Mouse (Mus musculus) Patski (cell line): Measurements from ENCODE around the gene Cntn4. TPM values are rescaled to one million over a fixed set of nuclear protein-coding genes. Genes with fewer than 3 reads are reported as not detected.

Experiments
- ATAC-seq: fragments of 100-300 bp; one replicate; pipeline ENCODE4 v1.8.0; 2021
- CTCF ChIA-PET: fragments of 350-600 bp; sonication (Branson Sonifier 250); formaldehyde crosslinking; loops from one replicate; lab custom pipeline; 2022; ENCODE audit warnings: inconsistent platforms; lab: Charles Lee
- POLR2A ChIA-PET: fragments of 350-600 bp; sonication (Branson Sonifier 250); formaldehyde crosslinking; loops from one replicate; lab custom pipeline; 2022; ENCODE audit warnings: antibody characterized with exemption, inconsistent platforms; lab: Charles Lee
- DNase-seq: peaks from one replicate; pipeline ENCODE4 v3.0.0-alpha.2; 2011; ENCODE audit warnings: low read depth, low spot score
- H3K27me3 ChIP-seq: fragments of 371-371 bp; one replicate; pipeline ENCODE4 v1.5.1; 2021
- CTCF ChIP-seq: fragments of 100-300 bp; IDR thresholded peaks from one replicate; pipeline ENCODE4 v1.5.1; 2021
- in situ Hi-C: fragments of 300-500 bp; cut with MboI; formaldehyde crosslinking; loops from 3 replicates; pipeline ENCODE4 v1.11.1; 2018; ENCODE audit warnings: low pct_unique_long_range_greater_than_20kb, mixed read lengths
- polyA plus RNA-seq: library from polyadenylated mRNA; unstranded; gene quantifications from one replicate; pipeline ENCODE4 v1.2.3, GENCODE M21; 2021

The Cntn4 gene
- polyA plus RNA-seq, 1 experiment from 2014 or later: 0.06 TPM

DNA sequence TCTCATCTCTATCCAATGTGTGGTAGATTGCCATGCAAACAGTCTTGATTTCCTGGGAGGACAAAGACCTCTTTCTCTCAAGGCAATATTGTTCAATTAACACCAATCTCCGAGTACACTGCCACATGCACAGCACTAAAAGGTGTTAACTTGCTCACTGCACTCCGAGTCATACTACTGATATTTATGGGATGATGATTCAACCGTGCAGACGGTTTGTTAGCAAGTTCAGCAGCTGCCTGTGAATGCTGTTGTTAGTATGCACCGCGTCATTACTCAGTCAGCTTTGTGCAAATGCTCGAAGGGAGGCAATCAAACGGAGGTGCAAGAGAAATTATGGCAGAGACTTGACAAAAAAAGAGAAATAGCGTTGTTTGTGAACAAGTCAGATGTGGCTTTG is 826.5 kb downstream of the Cntn4 start:
- DNase-seq: no peak
- no peak for TF ChIP-seq CTCF
- no peak for ATAC-seq
- CTCF ChIA-PET: no interaction called here
- POLR2A ChIA-PET: no interaction called here
- in situ Hi-C loops: no loop called here
- H3K27me3 ChIP-seq: no peaks in the 10 kb centered on the region

DNA sequence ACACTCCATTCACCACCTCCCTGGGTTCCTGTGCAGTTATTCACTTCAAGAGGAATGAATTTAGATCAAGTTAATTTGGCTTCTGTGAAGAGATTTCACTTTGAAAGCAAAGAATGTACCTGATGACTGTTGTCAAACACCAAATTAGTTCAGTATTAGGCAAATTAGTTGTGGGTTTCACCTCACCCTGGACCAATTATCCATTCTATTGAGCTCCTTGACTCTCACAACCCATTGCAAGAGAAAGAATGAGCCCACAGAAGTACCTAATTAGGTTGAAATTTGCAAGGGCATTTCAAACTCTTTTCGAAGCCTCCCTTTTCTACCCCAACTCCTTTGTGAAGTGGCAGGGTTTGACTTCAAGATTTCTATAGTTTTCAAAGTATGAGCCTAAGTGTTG is 842.9 kb downstream of the Cntn4 start:
- DNase-seq: no peak
- CTCF ChIA-PET: interaction anchor here (1.2 kb wide), 1 partner anchor 10 kb away, joined by 3 read pairs; no protein-coding TSS in a partner anchor
- ATAC-seq: no peak
- POLR2A ChIA-PET: no interaction called here
- no peak for TF ChIP-seq CTCF
- in situ Hi-C loops: no loop called here
- peaks cover 12% of the 10 kb centered on the region for H3K27me3 ChIP-seq

DNA sequence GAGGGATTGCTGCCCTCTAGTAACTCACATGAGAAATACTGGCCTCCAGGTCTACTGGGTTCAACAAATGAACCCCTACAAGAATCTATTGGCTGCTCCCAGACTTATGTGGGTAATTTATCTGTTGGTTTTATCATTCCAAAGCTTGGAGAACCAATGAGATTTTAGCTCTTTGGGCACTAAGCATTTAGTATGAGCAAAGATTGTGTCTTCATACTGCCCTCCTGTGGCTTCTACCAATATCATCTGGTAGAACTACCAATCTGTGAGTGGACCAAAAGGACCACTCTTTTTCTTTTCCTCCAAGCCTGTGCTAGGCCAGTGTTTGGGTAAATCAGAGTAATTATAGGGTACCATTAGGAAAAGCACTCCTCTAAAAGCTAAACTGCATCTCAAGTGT is 866.0 kb downstream of the Cntn4 start:
- POLR2A ChIA-PET: no interaction called here
- TF ChIP-seq CTCF: peak; percentile 41
- DNase-seq: no peak
- in situ Hi-C loops: no loop called here
- H3K27me3 ChIP-seq: peaks cover 3% of the 10 kb centered on the region
- CTCF ChIA-PET: interaction anchor here (1.2 kb wide), 1 partner anchor 322 kb away, joined by 3 read pairs; no protein-coding TSS in a partner anchor
- ATAC-seq: no peak

DNA sequence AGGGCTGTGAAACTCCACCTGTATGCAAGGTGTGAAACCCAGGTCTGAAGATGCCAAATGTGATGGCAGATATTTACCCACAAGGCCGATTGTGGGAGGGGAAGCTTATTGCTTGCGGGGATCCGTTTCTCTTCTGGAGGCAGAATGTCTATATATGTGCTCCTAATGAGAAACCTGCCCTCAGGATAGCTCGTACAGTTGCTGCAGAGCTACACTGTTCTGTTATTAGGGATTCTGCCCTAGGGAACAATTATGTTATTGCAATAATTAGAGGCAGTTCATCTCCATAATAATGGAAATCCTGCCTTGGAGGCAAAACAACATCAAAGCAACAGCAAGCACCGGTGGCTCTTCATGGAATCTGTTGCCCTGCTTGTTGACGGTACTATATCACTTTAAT is 884.2 kb downstream of the Cntn4 start:
- ATAC-seq (no peak), DNase-seq (no peak)
- CTCF ChIA-PET: no interaction called here
- in situ Hi-C loops: no loop called here
- POLR2A ChIA-PET: no interaction called here
- H3K27me3 ChIP-seq: no peaks in the 10 kb centered on the region
- no peak for TF ChIP-seq CTCF

DNA sequence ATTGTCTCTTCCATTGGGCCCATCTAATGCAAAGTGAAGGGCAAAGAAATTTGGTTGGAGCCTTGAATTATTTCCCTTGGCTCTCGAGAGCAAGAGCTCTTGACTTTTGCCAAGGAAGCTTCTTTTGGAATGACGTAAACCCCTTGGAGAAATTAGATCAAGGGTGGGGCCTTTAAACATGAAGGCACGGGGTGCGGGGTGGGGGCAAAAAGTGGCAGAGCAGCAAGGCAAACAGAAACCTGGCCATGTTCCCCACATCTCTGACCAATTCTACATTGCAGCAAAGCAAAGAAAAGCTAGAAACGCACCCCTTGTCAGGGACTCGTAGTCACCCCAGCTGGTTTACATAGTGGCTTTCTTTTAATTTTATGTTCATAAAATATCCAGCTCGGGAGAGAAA is 887.9 kb downstream of the Cntn4 start:
- H3K27me3 ChIP-seq: no peaks in the 10 kb centered on the region
- ChIA-PET CTCF (no interaction called here), POLR2A (no interaction called here)
- no peak for DNase-seq
- in situ Hi-C loops: no loop called here
- TF ChIP-seq CTCF: no peak
- ATAC-seq: no peak

DNA sequence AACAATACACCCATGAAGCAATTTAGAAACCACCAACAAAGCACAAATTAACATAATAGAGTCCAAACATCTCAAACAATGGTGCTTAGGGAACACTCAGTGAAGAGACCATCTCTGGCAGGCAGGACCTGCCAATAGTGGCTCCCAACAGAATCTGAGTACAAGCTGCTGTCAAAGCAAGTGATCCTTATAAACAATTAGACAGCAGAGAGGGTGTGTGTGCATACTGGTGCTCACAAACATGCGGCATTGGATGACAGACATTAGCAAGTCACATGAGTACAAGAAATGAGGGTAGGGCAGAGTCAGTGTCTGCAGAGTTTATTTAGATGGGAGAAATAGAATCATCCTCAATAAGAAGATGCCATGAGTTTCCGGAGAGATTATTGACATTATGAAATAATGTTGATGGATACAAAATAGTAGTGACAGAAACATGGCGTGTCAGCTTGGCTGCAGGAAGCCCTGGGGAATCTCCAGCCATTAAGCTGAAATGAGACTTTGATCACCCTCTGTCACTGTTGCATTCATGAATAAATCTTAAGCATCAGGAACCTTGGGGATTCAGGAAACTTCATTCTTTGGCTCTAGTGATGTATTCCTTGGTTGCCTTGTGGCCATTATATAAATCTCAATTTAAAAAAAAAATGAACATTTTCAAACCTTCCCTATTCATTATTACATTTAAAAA is 888.5 kb downstream of the Cntn4 start:
- H3K27me3 ChIP-seq: no peaks in the 10 kb centered on the region
- no peak for DNase-seq
- POLR2A ChIA-PET: no interaction called here
- no peak for TF ChIP-seq CTCF
- in situ Hi-C loops: no loop called here
- CTCF ChIA-PET: no interaction called here
- no peak for ATAC-seq

DNA sequence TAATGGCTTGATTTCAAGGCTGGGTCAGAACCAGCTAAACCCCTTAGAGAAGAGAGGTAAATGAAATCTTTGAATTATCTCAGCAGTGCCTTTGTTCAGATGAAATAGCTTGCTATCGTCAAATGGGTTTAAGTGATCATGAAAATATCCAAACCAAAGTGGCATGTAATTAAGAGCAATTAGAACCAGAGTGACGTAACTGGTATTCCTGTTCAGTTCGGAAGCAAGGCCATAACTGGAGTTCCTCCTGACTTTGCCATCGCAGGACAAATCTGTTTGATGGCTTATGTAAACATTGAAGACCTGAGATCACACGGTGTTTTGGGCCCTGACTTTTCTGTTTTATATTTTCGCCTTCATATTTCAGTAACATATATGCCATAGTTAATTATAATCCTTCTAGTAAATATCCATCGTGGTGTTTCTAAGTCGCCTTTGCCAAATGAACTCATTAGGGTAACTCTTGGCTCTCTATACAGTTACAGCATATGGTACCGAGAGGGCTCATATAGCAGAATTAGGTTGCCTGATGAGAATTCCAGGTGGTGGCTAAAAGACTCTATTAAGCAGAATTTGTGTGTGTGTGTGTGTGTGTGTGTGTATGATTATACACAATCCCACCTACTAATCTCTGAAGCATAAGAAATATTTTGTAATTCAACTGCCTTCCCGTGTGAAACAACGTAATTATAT is 889.6 kb downstream of the Cntn4 start:
- no peak for TF ChIP-seq CTCF
- H3K27me3 ChIP-seq: no peaks in the 10 kb centered on the region
- DNase-seq (no peak), ATAC-seq (no peak)
- in situ Hi-C loops: no loop called here
- ChIA-PET CTCF (no interaction called here), POLR2A (no interaction called here)

DNA sequence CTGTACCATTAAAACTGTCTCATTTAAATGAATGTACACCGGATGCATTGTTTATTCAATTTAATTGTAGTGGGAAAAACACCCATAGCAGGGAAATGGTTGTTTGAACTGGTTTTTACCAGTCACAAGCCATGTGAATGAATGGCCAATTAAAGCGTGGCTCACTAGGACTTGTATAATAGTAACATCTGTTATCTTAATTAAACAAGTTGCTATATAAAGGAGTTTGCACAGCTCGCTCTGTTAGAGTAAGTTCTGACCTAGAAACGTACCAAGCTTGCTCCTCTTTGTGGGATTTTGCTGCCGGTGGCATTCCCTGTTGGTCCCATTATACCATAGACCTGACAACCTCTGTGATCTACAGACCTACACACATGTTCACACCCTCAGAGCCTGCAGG is 902.7 kb downstream of the Cntn4 start:
- ChIA-PET CTCF (no interaction called here), POLR2A (no interaction called here)
- no peak for ATAC-seq
- in situ Hi-C loops: no loop called here
- no peaks in the 10 kb centered on the region for H3K27me3 ChIP-seq
- no peak for DNase-seq
- no peak for TF ChIP-seq CTCF

DNA sequence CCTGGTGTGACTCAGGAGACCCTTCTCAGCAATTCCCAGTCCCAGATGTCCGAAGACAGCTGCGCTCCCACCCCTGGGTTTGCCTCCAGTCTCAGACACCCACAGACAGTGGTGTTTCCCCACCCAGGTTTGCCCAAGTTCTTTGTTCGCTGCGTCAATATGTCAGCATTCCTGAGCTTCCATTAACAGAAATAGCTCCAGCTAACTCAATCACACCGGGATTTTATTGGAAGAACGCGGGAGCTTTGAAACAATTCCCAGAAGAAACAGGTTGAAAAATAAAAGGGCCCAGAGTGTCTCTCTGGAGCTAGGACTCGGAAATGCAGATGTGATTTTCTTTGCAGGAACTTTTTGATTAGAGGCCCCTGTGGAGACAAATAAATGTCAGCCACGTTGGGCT is 916.3 kb downstream of the Cntn4 start:
- ATAC-seq (no peak), DNase-seq (no peak)
- no peak for TF ChIP-seq CTCF
- ChIA-PET POLR2A (no interaction called here), CTCF (interaction anchor here (0.7 to 1.4 kb wide), 4 partner anchors 10 to 30 kb away, joined by 3 read pairs; no protein-coding TSS in a partner anchor)
- in situ Hi-C loops: no loop called here
- H3K27me3 ChIP-seq: no peaks in the 10 kb centered on the region

DNA sequence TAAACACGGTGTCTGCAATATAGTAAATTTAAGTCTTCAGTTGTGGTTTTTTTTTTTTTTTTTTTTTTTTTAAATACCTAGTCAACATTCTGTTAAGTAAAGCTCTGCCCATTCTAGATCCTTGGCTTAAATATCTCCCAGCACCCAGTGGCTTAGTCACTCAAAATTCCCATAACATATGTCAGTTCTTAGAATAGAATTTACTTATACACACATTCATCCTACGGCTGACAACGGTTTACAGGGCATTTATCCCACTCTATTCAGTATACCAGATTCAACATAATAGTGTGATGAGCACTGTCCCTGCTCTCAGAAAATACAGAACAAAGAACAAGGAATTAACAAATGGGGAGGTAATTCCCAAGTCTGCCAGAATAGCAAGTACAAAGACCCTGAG is 939.6 kb downstream of the Cntn4 start:
- in situ Hi-C loops: no loop called here
- H3K27me3 ChIP-seq: peaks cover 5% of the 10 kb centered on the region
- ChIA-PET POLR2A (no interaction called here), CTCF (interaction anchor here (0.8 to 2.0 kb wide), 2 partner anchors 11 to 23 kb away, joined by 3 to 5 read pairs; no protein-coding TSS in a partner anchor)
- ATAC-seq (no peak), DNase-seq (no peak)
- no peak for TF ChIP-seq CTCF

DNA sequence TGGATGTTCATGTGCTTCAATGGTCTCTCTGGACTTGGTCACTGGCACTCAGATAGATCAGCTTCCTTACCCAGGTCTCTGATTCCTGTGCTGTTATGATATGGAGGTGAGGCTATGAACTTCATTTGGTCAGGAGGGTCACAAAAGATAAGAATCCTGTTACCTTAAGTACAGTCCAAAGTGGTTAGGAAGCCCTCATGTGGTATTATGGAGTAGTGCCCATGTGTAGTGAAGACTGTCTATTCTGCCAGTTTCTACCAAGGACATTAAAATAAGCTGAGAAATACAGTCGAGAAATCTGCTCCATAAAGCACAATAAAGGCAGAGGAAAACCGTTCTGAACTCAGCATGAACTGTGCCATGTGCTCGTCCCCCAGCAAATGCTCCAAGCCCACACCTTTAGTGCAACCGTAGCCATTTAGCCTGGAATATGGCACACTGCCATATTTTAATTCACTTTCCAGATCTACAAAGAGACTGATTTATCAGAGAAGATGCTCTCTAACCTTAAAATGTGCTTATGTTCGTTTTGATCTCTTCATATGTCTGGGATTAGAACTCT is 943.8 kb downstream of the Cntn4 start:
- TF ChIP-seq CTCF: peak; percentile 19
- in situ Hi-C loops: no loop called here
- DNase-seq: no peak

More for the DNA sequence above, 943.8 kb downstream of the Cntn4 start:
- no peaks in the 10 kb centered on the region for H3K27me3 ChIP-seq
- ChIA-PET POLR2A (no interaction called here), CTCF (no interaction called here)
- no peak for ATAC-seq
